Mouse (Mus musculus) olfactory bulb, adult 2 months (tissue): ENCODE results near the gene Cbarp.

Source experiments
- CTCF ChIP-seq: fragments of 200-500 bp; IDR thresholded peaks from 2 replicates; pipeline ENCODE4 v1.5.1; 2012; ENCODE audit warnings: low read depth, mild to moderate bottlenecking, low read length, moderate library complexity; ENCODE audit not compliant: insufficient read depth
- POLR2A ChIP-seq: fragments of 200-500 bp; IDR thresholded peaks from 2 replicates; pipeline ENCODE4 v1.6.1; 2012; ENCODE audit warnings: mild to moderate bottlenecking, low read depth, low read length, moderate library complexity; ENCODE audit not compliant: insufficient read depth

DNA sequence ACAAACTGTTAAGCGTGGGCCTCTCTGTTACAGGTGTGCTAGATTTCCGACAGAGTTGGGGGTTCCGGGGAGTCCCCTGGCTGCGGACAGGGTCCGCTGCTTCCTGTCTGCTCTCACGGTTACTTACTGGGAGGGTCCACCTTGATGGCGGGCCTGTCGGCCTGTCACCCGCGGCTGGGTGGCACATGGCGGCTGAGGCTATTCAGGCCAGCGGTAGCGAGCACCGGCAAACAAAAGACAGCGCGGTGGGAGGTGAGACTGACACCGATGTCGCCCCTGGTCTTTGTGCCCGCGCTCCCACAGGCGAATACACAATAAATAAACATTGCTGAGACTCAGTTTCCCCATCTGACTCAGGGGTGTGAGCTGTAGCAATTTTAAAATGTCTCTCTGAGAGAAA lies 49.4 kb upstream of the Cbarp start:
- TF ChIP-seq POLR2A, result no peak
- TF ChIP-seq CTCF, result no peak
